Mouse (Mus musculus) liver, embryonic 14 days (tissue): ENCODE results near the gene Gm28044. TPM values are rescaled to one million over a fixed set of nuclear protein-coding genes. Genes with fewer than 3 reads are reported as not detected.

Experiments used
- polyA plus RNA-seq: library from polyadenylated mRNA; depleted of rRNA; stranded (reverse); fragments of >200 nt; gene quantifications from 2 replicates; pipeline ENCODE4 v1.2.3, GENCODE M21; 2012; rRNA removed

Gene Gm28044
- not detected in 2 replicates for polyA plus RNA-seq

DNA sequence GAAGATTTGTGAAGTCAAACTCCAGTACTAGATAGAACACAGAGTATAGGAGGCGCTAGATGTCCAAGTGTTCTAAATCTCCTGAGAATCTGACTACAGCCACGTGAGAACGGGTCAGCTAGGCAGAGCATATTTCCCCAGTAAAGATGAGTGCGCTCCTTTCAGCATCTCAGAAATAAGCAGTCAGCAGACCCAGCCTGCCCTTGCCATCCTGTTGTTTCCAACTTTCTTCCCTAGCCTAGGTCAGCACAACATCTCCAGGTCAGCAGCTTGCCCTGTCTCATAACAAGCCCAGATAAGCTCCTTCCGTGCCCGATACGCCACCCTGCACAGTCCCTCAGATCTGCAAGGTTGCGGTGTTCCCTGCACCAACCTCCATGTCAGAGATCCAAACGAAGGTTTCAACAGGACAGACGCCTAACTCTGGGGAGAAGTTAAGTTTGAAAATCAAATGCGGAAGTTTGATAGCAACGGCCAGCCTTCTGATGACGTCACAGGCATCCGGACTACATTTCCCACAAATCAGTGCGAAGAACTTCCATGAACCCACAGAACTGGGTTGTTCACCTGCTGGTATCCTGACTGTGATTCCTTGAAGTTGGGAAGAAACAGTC is at the start of gene Gm28044, which contains the start of gene Zfp953:
Gene Gm28044, minus strand, starts transcription at position 406 of the 614 bp plus-strand sequence.
Gene Zfp953, minus strand, starts transcription at position 475 of the 614 bp plus-strand sequence.

GRCm38 (mm10) chr13:67399183-67399903 is 39.0 kb upstream of the Gm28044 start, which contains the start of gene Zfp429:
Gene Zfp429, minus strand, starts transcription at chr13:67399819.

DNA sequence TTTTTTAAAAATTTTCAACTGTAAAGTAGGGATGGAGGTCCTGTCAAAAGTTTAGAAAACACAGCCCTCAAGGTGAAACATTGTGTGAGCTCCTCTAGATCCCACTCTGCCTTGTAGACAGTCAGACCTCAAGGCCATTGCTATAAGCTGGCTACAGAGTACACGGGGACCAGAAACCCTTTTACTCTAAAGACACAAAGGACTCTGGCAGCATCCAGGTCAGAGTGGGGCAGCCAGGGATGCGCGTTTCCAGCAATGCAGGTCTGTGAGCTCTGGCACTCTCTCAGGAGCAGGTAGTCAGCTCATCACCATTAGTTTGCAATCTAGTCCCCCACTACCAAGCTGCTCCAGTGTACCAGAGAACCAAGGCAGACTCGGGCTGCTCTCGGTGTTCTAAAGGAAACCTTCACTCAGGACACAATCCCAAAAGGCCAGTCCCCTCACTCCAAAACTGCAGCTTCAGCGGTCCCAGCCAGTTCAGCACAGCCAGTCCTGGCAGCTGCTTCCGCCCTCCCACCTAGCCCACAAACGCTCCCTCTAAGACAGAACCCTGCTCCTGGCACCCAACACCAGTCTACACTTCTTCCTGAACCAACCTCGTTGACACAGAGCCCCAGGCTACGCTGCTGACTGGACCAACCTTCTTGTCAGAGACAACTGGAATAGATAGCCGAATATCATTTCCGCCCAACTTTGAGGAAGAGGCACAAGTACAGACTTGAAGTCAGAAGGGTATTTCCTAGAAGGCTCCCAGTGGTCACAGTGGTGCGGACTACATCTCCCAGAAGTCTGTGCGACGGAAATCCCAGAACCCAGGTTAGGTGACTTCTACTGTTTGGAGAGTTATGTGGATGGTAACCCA is 14.9 kb upstream of the Gm28044 start, which contains the start of the genes Gm28041 and Zfp456:
Gene Gm28041, minus strand, starts transcription at position 684 of the 862 bp plus-strand sequence.
Gene Zfp456, minus strand, starts transcription at position 761 of the 862 bp plus-strand sequence.

DNA sequence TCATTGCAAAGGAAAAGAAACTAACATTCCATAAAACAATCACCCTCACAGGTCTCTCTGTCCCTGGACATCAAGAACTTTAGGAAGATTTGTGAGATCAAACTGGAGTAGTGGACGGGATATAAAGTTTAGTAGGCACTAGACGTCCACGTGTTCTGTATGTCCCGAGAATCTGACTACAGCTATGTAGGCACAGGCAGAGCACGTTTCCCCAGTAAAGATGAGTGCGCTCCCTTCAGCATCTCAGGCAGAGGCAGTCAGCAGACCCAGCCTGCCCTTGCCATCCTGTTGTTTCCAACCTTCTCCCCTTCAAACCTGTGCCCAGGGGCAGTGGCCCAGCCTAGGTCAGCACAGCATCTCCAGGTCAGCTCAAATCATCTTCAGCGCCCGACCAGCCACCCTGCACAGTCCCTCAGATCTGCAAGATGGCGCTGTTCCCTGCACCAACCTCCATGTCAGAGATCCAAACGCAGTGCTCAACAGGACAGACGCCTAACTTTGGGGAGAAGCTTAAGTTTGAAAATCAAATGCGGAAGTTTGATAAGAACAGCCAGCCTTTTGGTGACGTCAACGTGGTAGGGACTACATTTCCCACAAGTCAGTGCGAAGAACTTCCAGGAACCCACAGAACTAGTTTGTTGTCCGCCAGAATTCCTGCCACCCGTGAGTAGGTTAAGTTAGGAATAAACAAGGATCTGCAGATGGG is 28.2 kb downstream of the Gm28044 start, which contains the start of gene Zfp595:
Gene Zfp595, minus strand, starts transcription at position 552 of the 706 bp plus-strand sequence.

GRCm38 (mm10) chr13:67305822-67306672 is 54.3 kb downstream of the Gm28044 start, which contains the start of gene Zfp457:
Gene Zfp457, minus strand, starts transcription at chr13:67306485.

GRCm38 (mm10) chr13:67278314-67278713 is 82.0 kb downstream of the Gm28044 start, which contains the start of gene Zfp458:
Gene Zfp458, minus strand, starts transcription at chr13:67278466.

Other genes with a start within 250 kb of the Gm28044 start
- gene Rslcan18, start 244.3 kb downstream of the Gm28044 start, polyA plus RNA-seq: 0.20 and 0.25 TPM in 2 replicates
- gene Zfp759, start 238.9 kb downstream of the Gm28044 start, polyA plus RNA-seq: 0.38 and 0.40 TPM in 2 replicates
- 1.2 and 1.4 TPM in 2 replicates for gene Rsl1, start 187.4 kb downstream of the Gm28044 start, polyA plus RNA-seq
- gene Zfp455, start 166.0 kb downstream of the Gm28044 start, polyA plus RNA-seq: 0.18 and 0.21 TPM in 2 replicates
- 0.47 and 0.52 TPM in 2 replicates for gene Zfp458, start 82.1 kb downstream of the Gm28044 start, polyA plus RNA-seq
- gene Zfp457, start 54.1 kb downstream of the Gm28044 start, polyA plus RNA-seq: 0.41 and 0.48 TPM in 2 replicates
- gene Zfp595, start 28.0 kb downstream of the Gm28044 start, polyA plus RNA-seq: 1.2 and 1.3 TPM in 2 replicates
- gene Zfp953, start 69 bp upstream of the Gm28044 start, polyA plus RNA-seq: 0.79 and 0.83 TPM in 2 replicates
- 0.12 and 0.17 TPM in 2 replicates for gene Gm28041, start 15.2 kb upstream of the Gm28044 start, polyA plus RNA-seq
- gene Zfp456, start 15.3 kb upstream of the Gm28044 start, polyA plus RNA-seq: 0.27 and 0.32 TPM in 2 replicates
- 1.8 and 2.3 TPM in 2 replicates for gene Zfp429, start 39.3 kb upstream of the Gm28044 start, polyA plus RNA-seq
- 0.17 and 0.18 TPM in 2 replicates for gene Zfp459, start 60.9 kb upstream of the Gm28044 start, polyA plus RNA-seq
- 2.8 and 3.1 TPM in 2 replicates for gene Zfp874a, start 91.1 kb upstream of the Gm28044 start, polyA plus RNA-seq
- 2.7 and 2.8 TPM in 2 replicates for gene Zfp874b, start 123.7 kb upstream of the Gm28044 start, polyA plus RNA-seq
- 1.3 TPM in 2 replicates for gene Zfp58, start 140.0 kb upstream of the Gm28044 start, polyA plus RNA-seq
- not detected in 2 replicates for gene Gm26965, start 165.6 kb upstream of the Gm28044 start, polyA plus RNA-seq
- gene Zfp87, start 165.6 kb upstream of the Gm28044 start, polyA plus RNA-seq: 5.4 and 5.6 TPM in 2 replicates
- gene Zfp748, start 193.3 kb upstream of the Gm28044 start, polyA plus RNA-seq: 2.3 and 2.5 TPM in 2 replicates
- gene Zfp729b, start 249.2 kb upstream of the Gm28044 start, polyA plus RNA-seq: 0.88 and 0.95 TPM in 2 replicates